Mouse (Mus musculus) embryonic fibroblast, embryonic 13.5 days (primary cell): Measurements from ENCODE around the gene Trim46.

ENCODE experiments used
- CTCF ChIP-seq: IDR thresholded peaks from 2 replicates; pipeline ENCODE4 v1.5.1; 2011; ENCODE audit warnings: mild to moderate bottlenecking, control low read depth, low read length, moderate library complexity, borderline replicate concordance; ENCODE audit not compliant: insufficient read depth
- POLR2A ChIP-seq: IDR thresholded peaks from 2 replicates; pipeline ENCODE4 v1.6.1; 2011; ENCODE audit warnings: low read depth, mild to moderate bottlenecking, control low read depth, low read length, moderate library complexity

GRCm38 (mm10) chr3:89245688-89246171 is 379 bp downstream of the Trim46 start, which contains the start of gene Krtcap2:
- TF ChIP-seq CTCF, result no peak
- peak; percentile 48 for TF ChIP-seq POLR2A
